Mouse (Mus musculus) ES-Bruce4 (cell line): ENCODE measurements at regions not wholly inside any gene's neighbourhood (a gene's known extent, or its start where the extent isn't known, plus 50 kb on each side); places are given as distances from the start of the nearest gene placed in this dataset.

Experiments used
- H3K27ac ChIP-seq: 2 replicates; pipeline ENCODE4 v1.5.1; 2012; ENCODE audit warnings: low read length, inconsistent platforms; ENCODE audit not compliant: insufficient read depth
- H3K27me3 ChIP-seq: 2 replicates; pipeline ENCODE4 v1.6.1; 2012; ENCODE audit warnings: mild to moderate bottlenecking, low read length, inconsistent platforms; ENCODE audit not compliant: control insufficient read depth, poor library complexity, insufficient read depth, severe bottlenecking
- H3K36me3 ChIP-seq: 2 replicates; pipeline ENCODE4 v1.6.1; 2012; ENCODE audit warnings: inconsistent platforms, mild to moderate bottlenecking, low read length, moderate library complexity; ENCODE audit not compliant: control insufficient read depth, poor library complexity, insufficient read depth, severe bottlenecking
- H3K4me1 ChIP-seq: one replicate; pipeline ENCODE4 v1.8.1; 2011; ENCODE audit warnings: low read length; ENCODE audit not compliant: control insufficient read depth, insufficient read depth
- H3K4me3 ChIP-seq: 2 replicates; pipeline ENCODE4 v1.5.1; 2011; ENCODE audit warnings: low read depth, mild to moderate bottlenecking, low read length
- H3K9ac ChIP-seq: 2 replicates; pipeline ENCODE4 v1.6.1; 2012; ENCODE audit warnings: low read depth, mild to moderate bottlenecking, inconsistent platforms; ENCODE audit not compliant: poor library complexity, severe bottlenecking
- H3K9me3 ChIP-seq: replicated peaks from 2 replicates; pipeline ENCODE4 v1.6.1; 2012; ENCODE audit warnings: mild to moderate bottlenecking, low read length, inconsistent platforms; ENCODE audit not compliant: control insufficient read depth, poor library complexity, insufficient read depth, severe bottlenecking
- CTCF ChIP-seq: IDR thresholded peaks from one replicate; pipeline ENCODE4 v1.8.1; 2011; ENCODE audit warnings: low read depth, low read length
- EP300 ChIP-seq: IDR thresholded peaks from 2 replicates; pipeline ENCODE4 v1.6.1; 2011; ENCODE audit warnings: low read depth, low read length; ENCODE audit not compliant: insufficient read depth
- POLR2A ChIP-seq: IDR thresholded peaks from one replicate; pipeline ENCODE4 v1.8.1; 2011; ENCODE audit warnings: low read length; ENCODE audit not compliant: insufficient read depth

DNA sequence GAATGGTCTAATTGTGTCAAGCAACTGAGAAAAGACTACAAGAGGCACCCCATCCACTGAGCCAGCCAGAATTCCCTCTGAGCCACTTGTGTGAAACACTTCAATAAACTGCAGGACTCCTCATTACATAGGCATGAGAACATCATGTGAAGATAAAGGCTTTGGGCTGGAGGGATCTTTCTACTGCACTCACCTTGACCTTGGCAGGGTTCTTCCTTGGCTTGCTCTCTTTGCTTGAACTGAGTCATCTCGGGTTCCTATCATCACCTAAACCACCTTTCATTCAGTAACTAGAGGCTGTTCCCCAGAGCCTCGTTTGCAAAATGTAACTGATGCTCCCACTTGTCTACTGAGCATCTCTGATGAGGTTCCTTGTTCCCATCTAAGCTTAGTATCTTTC lies 221.4 kb upstream of the Zfp637 start:
- TF ChIP-seq CTCF (no peak), POLR2A (no peak), EP300 (no peak)
- H3K4me1 ChIP-seq, result no peaks in the 10 kb centered on the region
- no peaks in the 10 kb centered on the region for H3K9me3 ChIP-seq
- H3K4me3 ChIP-seq, result no peak overlapping the region
- H3K27ac ChIP-seq, result no peak overlapping the region
- H3K27me3 ChIP-seq, result no peaks in the 10 kb centered on the region
- H3K36me3 ChIP-seq, result no peaks in the 10 kb centered on the region
- H3K9ac ChIP-seq, result no peak overlapping the region

DNA sequence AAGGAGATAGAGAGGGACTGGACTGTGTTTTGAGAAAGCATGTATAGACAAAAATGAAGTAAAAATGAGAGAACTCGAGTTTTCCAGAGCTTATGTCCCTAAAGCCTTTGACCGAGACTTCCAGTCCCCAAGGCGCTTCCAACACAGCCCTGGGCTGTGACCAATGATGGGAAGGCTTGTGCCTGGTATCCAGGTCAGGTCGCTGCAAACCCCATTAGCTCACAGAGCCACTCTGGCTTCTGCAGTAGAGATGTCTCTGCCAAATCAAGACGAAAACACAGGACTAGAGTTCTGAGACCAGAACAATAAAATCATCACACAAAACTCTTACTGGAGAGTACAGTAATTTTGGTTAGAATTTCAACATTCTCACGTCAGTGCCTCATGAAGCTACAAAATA lies 218.5 kb upstream of the Zfp637 start:
- H3K27ac ChIP-seq, result no peak overlapping the region
- H3K36me3 ChIP-seq, result no peaks in the 10 kb centered on the region
- no peaks in the 10 kb centered on the region for H3K9me3 ChIP-seq
- TF ChIP-seq EP300 (no peak), CTCF (no peak), POLR2A (no peak)
- H3K4me1 ChIP-seq, result no peaks in the 10 kb centered on the region
- 0 out of 2 replicates have a peak, but pooled peaks cover 1% of the 10 kb centered on the region for H3K27me3 ChIP-seq
- no peak overlapping the region for H3K4me3 ChIP-seq
- no peak overlapping the region for H3K9ac ChIP-seq

- Histone ChIP-seq H3K27me3 (0 out of 2 replicates have a peak, but pooled peaks cover 1% of the 10 kb centered on the region), H3K9me3 (no peaks in the 10 kb centered on the region)
Observed at GRCm38 (mm10) chr6:117622946-117623345, 218.0 kb upstream of the Zfp637 start.

GRCm38 (mm10) chr6:117625716-117626115 lies 215.3 kb upstream of the Zfp637 start:
- Histone ChIP-seq H3K27me3 (0 out of 2 replicates have a peak, but pooled peaks cover 1% of the 10 kb centered on the region), H3K9ac (no peak overlapping the region), H3K36me3 (no peaks in the 10 kb centered on the region), H3K9me3 (no peaks in the 10 kb centered on the region), H3K4me1 (no peaks in the 10 kb centered on the region), H3K4me3 (no peak overlapping the region), H3K27ac (no peak overlapping the region)
- TF ChIP-seq CTCF, result no peak
- TF ChIP-seq EP300, result no peak
- no peak for TF ChIP-seq POLR2A

More at GRCm38 (mm10) chr6:117622946-117623345, 218.0 kb upstream of the Zfp637 start:
- no peak overlapping the region for H3K27ac ChIP-seq
- no peak overlapping the region for H3K9ac ChIP-seq
- H3K4me1 ChIP-seq, result no peaks in the 10 kb centered on the region
- TF ChIP-seq EP300 (no peak), POLR2A (no peak), CTCF (no peak)
- H3K36me3 ChIP-seq, result no peaks in the 10 kb centered on the region
- no peak overlapping the region for H3K4me3 ChIP-seq

DNA sequence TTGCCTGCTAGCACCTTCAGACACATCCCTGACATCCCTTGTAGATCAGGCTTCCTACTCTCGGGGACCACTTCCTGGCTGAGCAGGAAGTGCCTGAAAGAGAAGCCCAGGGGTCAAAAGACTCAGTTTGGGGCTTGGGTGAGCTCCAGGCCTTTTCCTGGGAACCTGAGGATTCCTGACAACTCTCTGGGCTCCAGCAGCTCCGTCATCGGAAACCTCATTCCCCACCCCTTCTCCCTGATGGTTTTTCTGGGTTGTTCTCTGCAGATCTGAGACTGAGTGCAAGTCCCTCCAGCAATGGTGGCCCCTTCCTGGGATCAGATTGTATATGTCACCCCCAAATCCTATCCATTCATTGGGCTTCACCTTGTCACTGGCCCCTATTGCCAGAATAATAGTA lies 213.5 kb upstream of the Zfp637 start:
- Histone ChIP-seq H3K9me3 (no peaks in the 10 kb centered on the region), H3K4me1 (no peaks in the 10 kb centered on the region), H3K36me3 (no peaks in the 10 kb centered on the region), H3K27ac (no peak overlapping the region), H3K27me3 (0 out of 2 replicates have a peak, but pooled peaks cover 1% of the 10 kb centered on the region), H3K9ac (no peak overlapping the region), H3K4me3 (no peak overlapping the region)
- TF ChIP-seq CTCF, result no peak
- no peak for TF ChIP-seq POLR2A
- no peak for TF ChIP-seq EP300

GRCm38 (mm10) chr6:117646628-117647027 lies 194.4 kb upstream of the Zfp637 start:
- no peaks in the 10 kb centered on the region for H3K36me3 ChIP-seq
- H3K27ac ChIP-seq, result no peak overlapping the region
- no peak overlapping the region for H3K4me3 ChIP-seq
- 0 out of 2 replicates have a peak, but pooled peaks cover 1% of the 10 kb centered on the region for H3K27me3 ChIP-seq
- no peak overlapping the region for H3K9ac ChIP-seq
- no peaks in the 10 kb centered on the region for H3K9me3 ChIP-seq
- no peak for TF ChIP-seq EP300
- no peak for TF ChIP-seq CTCF
- TF ChIP-seq POLR2A, result no peak
- H3K4me1 ChIP-seq, result no peaks in the 10 kb centered on the region
